ENCODE assay signal across 7 mouse cellular contexts in the genomic region with DNA sequence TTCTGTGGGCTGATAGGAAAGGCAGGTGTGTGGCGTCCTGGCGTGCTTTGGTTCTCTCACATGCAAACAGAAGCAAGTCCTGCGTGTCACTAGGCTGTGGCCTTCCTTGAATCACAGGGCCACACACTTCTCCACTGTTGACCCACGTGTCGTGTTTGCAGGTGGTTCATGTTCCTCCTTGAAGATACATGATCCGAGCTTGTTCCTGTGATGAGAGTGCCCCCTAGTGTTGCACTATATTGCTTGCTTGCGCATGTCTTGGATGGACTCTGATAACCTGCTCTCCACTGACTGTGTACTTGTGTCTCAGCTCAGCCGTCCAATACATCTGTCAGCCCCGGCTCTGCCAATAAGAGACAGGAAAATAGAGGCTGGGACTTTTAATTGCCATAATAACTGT. TPM values are rescaled to one million over a fixed set of nuclear protein-coding genes. Genes with fewer than 3 reads are reported as not detected.
A peak's percentile ranks its signal among the peaks of the same experiment; 100 is the strongest.
DNase-seq lines count a peak whose midpoint lies in the region; ATAC-seq and TF ChIP-seq lines count a peak whose summit lies in the region.

No protein-coding gene starts in this region.

- ATAC-seq in frontal cortex, adult (ENCODE audit: low TSS enrichment) = peak; percentile 68

- peak; percentile 76; the same call in 1 of the 2 replicates for TF ChIP-seq CTCF in spleen, adult 2 months (IDR thresholded peaks at IDR 0.05; ENCODE audit: extremely low read depth, insufficient read depth, insufficient read length, insufficient replicate concordance)

- no peak overlapping the region for H3K4me3 ChIP-seq in spleen, adult 2 months (ENCODE audit: extremely low read depth, insufficient read depth, insufficient read length)

- H3K27ac ChIP-seq in spleen, adult 2 months (ENCODE audit: insufficient read depth, low read length) = no peak overlapping the region

- H3K27me3 ChIP-seq in spleen, adult 2 months (ENCODE audit: control insufficient read depth, insufficient read depth, low read length) = no peaks in the 10 kb centered on the region

- DNase-seq in WW6 (ENCODE audit: low read depth, low spot score) = peak; percentile 53
- peak; percentile 81 to 82 for DNase-seq in cerebellum, adult 18-20 months
- DNase-seq in induced T-regulatory cell, adult 2 months (ENCODE audit: low read depth) = peak; percentile 83
- DNase-seq in left cerebral cortex, adult 8-10 months (ENCODE audit: low spot score in 2 of 2) = peak; percentile 53 to 66
- DNase-seq in mesoderm, embryonic 11.5 days (ENCODE audit: low read depth, low spot score) = peak; percentile 85
- DNase-seq in spleen, adult 2 months (ENCODE audit: low read depth in 1 of 2, low spot score in 2 of 2) = peak; percentile 71 to 75

- TF ChIP-seq POLR2A in spleen, adult 2 months (IDR thresholded peaks at IDR 0.05; ENCODE audit: low read depth, low read length) = no peak

- H3K4me1 ChIP-seq in spleen, adult 2 months (ENCODE audit: control insufficient read depth, insufficient read depth, insufficient read length) = no peaks in the 10 kb centered on the region

- peaks cover 14% of the 10 kb centered on the region for H3K36me3 ChIP-seq in spleen, adult 2 months (ENCODE audit: control insufficient read depth, insufficient read depth, low read length)

- WGBS in spleen, adult 2 months = 31% methylated on average over 9 of the region's 9 CpGs

RNA-seq across cellular contexts. Expression of a gene that starts 25.3 kb away (rescaled TPM):
- total RNA-seq in left cerebral cortex, adult 8-10 months (2022) = not detected
- 0.93 and 1.1 TPM in 2 replicates for polyA plus RNA-seq in spleen, adult 2 months (2012; rRNA removed)
